Mouse (Mus musculus) heart, postnatal 4 days (tissue): Measurements from ENCODE around the gene Pitx3. TPM values are rescaled to one million over a fixed set of nuclear protein-coding genes. Genes with fewer than 3 reads are reported as not detected.
"Not testable (repeated sequence)": the region's sequence is repeated elsewhere in the genome, so short reads cannot be mapped to it uniquely, and the experiment has no call there.

ENCODE experiments used
- DNase-seq: peaks from one replicate; pipeline ENCODE4 v3.0.0; 2021
- total RNA-seq, 2 experiments: library from RNA; stranded (reverse); gene quantifications; 2 replicates each; pipeline ENCODE4 v1.2.3; 2021

Pitx3 gene
- total RNA-seq = not detected

DNA sequence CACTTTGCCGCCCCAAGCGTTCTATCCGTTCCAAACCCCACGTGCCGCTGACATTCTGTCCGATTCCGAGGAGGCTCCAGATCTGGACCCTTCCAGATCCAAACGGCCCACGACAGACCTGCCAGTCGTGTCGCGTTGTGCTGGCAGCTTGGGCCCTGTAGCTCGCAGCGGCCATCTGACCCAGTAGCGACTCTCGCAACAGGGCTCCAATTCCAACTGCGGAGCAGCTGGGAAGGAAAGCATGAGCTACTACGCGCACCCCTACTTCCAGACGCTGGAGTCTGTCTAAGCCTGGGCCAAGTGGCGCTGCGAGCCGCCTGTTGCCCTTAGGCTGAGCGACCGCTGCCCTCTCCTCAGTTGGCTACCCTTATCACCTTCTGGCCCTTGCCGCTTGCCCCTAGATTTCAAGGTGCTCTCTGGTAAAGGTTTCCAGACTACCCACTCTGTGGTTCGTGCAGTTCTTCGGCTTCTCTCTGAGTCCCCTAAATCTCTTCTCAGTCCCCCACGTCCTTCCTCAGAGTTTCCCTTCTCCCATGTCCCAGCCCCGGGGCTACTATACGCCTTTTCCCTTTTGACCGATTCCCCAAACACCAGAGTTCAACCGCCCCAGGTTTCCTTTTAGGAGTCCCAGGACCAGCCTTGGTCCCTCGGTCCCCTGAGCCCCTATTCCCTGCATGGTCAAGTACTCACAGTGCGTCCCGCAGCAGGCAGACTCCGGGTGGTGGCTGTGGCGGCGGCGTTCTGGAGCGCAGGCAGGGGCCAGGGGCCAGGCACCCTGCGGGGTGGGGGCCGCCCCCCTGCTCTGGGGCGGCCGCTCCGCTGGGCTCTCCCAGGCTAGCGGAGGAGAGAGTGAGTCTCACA lies at the start of gene Pitx3:
TSS of gene Pitx3 (minus strand) at position 816 of the 861 bp plus-strand sequence.
- DNase-seq = peak; percentile 27

GRCm38 (mm10) chr19:46187203-46187602 lies 39.1 kb upstream of the Pitx3 start:
- no peak for DNase-seq

GRCm38 (mm10) chr19:46186611-46187010 lies 38.5 kb upstream of the Pitx3 start:
- peak; percentile 14 for DNase-seq

DNA sequence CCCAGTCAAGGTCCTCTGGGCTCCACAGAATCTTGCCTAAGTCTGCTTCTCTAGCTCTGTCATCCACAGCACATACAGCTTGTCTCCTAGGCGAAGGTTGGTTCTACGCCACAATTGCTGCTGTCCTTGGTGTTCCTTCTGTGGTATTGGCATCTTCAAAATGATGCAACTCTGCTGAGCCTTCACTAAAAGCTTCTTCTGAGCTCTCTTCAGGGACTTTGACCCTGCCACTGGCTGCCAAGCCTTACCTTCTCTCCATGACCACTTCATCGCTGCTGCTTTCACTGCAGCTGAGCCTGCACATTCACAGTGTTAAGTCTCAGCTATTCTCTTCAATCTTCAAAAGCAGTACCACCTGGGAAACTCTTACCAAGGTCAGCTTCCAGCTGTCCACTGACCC lies 34.1 kb upstream of the Pitx3 start:
- no peak for DNase-seq

GRCm38 (mm10) chr19:46180274-46180673 lies 32.1 kb upstream of the Pitx3 start:
- no peak for DNase-seq

DNA sequence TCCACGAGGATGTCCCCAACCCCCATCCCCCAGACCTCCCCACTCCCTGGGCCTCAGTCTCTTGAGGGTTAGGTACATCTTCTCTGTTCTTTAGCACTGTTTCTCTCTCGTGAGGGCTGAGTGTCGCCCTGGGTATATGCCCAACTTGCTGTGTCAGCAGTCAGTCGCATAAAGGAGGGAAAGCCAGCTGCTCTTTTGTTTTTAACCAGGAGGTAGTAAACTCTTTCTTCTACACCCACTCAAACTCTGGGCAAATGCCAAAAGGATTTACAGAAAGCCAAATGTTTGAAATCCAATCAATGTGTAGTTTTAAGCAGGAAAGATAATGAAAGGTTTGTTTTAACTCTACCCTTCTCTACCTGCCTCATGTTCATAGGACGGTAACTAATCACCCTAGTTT lies 28.9 kb upstream of the Pitx3 start:
- no peak for DNase-seq

DNA sequence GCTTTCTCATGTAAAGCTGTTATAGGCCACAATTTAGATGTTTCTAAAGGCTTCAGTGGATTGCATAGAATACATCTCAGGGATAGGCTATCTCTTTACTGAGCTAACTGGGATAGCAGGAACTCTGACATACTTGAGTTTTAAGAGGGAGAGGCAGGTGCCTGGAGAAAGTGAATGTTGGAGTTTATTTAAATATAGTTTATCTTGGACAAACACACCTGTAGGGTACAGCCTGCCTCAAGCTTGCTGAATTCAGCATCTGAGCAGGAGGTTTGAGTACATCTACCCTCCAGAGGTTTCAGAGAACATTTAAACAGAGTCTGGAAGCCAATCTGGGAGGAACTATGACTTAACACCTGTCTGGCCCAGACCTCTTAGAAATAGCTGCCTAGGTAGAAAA lies 27.0 kb upstream of the Pitx3 start:
- DNase-seq = no peak

DNA sequence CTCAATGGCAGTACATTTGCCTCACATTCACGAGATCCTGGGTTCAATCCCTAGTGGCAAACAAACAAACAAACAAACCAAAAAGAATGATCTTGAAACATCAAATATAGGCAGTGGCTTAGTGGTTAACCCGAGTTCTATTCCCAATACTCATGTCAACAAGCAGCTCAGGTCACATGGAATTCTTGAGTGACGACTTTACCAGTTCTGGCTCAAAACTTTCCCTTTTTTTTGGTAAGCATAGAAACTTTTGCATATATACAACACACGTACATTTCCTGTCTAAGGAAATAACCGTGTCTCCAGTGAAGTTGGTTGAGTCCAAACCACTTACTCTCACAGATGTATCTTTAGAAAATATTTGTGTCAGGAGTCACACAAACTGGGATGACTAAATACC lies 24.4 kb upstream of the Pitx3 start:
- DNase-seq = no peak

- no peak for DNase-seq
Measured at GRCm38 (mm10) chr19:46169913-46170312, 21.8 kb upstream of the Pitx3 start.

GRCm38 (mm10) chr19:46169396-46169795 lies 21.3 kb upstream of the Pitx3 start:
- no peak for DNase-seq

- not testable (repeated sequence) for DNase-seq
Measured at GRCm38 (mm10) chr19:46167169-46167568, 19.0 kb upstream of the Pitx3 start.

- no peak for DNase-seq
Measured at GRCm38 (mm10) chr19:46165950-46166349, 17.8 kb upstream of the Pitx3 start.

GRCm38 (mm10) chr19:46152127-46152803 lies 4.1 kb upstream of the Pitx3 start, which contains the start of gene Gbf1:
Gbf1 (plus strand) TSS chr19:46152509.
- DNase-seq = peak; percentile 94

GRCm38 (mm10) chr19:46149091-46149490 lies 965 bp upstream of the Pitx3 start:
- no peak for DNase-seq

- peak; percentile 90 for DNase-seq
Measured at GRCm38 (mm10) chr19:46148372-46148760, 240 bp upstream of the Pitx3 start.

DNA sequence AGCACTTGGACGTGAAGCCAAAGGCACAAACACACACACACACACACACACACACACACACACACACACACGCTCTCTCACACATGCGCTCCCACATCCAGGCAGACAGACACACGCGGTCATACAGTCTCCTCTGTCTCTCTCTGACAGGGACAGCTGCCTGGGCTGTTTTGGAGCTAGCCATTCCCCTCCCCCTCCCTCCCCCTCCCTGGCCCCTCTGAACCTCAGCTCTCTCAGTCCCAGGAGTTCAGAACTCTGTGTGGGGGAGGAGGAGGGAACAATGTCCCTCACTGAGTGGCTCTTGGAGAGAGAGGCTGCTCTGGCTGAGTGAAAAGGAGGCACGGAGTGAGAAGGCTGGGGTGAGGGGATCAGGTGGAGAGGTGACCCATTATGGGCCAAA lies 7.0 kb downstream of the Pitx3 start:
- DNase-seq = peak; percentile 17

- no peak for DNase-seq
Measured at GRCm38 (mm10) chr19:46140324-46140723, 7.8 kb downstream of the Pitx3 start.

GRCm38 (mm10) chr19:46136639-46137580 lies 11.2 kb downstream of the Pitx3 start:
- DNase-seq = peak; percentile 82

DNA sequence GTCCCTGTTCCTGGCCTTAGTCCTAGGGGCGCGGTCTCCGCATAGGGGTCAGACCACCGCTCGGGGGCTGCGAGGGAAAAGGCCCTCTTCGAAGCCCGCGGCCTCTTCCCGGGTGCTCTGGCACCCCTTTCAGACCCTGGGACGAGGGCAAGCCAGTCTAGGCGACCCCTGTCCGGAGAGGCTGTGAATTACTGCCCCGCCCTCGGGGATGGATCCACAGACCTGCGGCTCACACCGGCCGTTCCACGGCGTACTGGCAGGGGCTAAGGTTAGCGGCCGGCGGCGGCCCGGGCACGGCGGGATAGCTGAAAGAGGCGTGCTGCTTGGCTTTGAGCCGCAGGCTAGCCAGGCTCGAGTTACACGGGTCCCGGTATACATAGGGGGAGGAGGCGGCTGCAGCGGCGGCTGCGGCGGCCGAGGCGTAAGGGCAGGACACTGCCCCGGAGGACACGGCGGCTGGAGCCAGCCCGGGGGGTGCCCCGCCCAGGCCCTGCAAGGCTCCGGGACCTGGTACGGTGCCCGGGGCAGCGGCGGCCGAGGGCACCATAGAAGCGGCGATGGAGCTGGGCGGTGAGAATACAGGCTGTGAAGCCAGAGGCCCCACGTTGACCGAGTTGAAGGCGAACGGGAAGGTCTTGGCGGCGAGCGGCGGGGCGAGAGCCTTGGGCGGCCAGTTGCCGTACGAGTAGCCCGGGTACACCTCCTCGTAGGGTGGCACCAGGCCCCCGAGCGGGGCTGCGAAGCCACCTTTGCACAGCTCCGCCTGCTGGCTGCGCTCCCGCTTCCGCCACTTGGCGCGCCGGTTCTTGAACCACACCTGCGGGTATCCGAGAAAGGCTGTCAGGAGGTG lies 12.1 kb downstream of the Pitx3 start:
- DNase-seq = peak; percentile 61

DNA sequence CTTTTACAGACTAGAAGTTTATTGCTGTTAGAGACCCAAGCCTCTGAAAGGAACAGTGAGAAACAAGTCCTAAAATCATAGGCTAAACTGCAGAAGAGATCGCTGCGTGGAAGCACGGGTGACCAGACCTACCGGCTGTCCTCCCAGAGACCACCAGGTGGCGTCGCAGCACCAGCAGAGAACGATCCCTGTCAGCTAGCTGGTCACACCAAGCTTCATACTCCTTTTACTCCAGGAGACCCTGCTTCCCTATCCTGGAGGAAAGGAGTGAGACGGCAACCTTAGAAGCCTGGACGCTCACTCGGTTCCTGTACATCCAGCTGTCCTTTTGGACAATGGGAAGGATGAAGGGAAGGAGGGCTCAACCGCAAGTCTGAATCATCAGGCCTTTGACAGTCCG lies 12.8 kb downstream of the Pitx3 start:
- peak; percentile 96 for DNase-seq

- DNase-seq = no peak
Measured at GRCm38 (mm10) chr19:46132577-46132976, 15.5 kb downstream of the Pitx3 start.
